In genomic region chr2:173080785-173081241, GRCm38 (mm10) we compare ENCODE assay signal across 8 mouse cellular contexts. TPM values are rescaled to one million over a fixed set of nuclear protein-coding genes. Genes with fewer than 3 reads are reported as not detected.
DNase-seq lines count a peak whose midpoint lies in the region; ATAC-seq and TF ChIP-seq lines count a peak whose summit lies in the region.

No protein-coding gene starts in this region.

- H3K9me3 ChIP-seq in G1E (replicated peaks) = no peaks in the 10 kb centered on the region
- no peaks in the 10 kb centered on the region for H3K9me3 ChIP-seq in hindbrain, embryonic 11.5 days (ENCODE audit: control insufficient read depth, low read length)
- no peaks in the 10 kb centered on the region for H3K9me3 ChIP-seq in lung, embryonic 16.5 days (ENCODE audit: control insufficient read depth, low read length)

- peaks cover 10% of the 10 kb centered on the region for H3K27me3 ChIP-seq in G1E (ENCODE audit: insufficient read depth, low read length)
- H3K27me3 ChIP-seq in hindbrain, embryonic 11.5 days (ENCODE audit: control insufficient read depth, insufficient read depth, low read length) = no peaks in the 10 kb centered on the region
- no peaks in the 10 kb centered on the region for H3K27me3 ChIP-seq in lung, embryonic 16.5 days (ENCODE audit: control insufficient read depth, insufficient read depth, low read depth, low read length)

- TF ChIP-seq CTCF in G1E (IDR thresholded peaks at IDR 0.05; ENCODE audit: low read depth, low read length) = peak; percentile 65

- no peaks in the 10 kb centered on the region for H3K36me3 ChIP-seq in G1E (replicated peaks)
- no peaks in the 10 kb centered on the region for H3K36me3 ChIP-seq in hindbrain, embryonic 11.5 days (ENCODE audit: control insufficient read depth, insufficient read depth, low read length)
- H3K36me3 ChIP-seq in lung, embryonic 16.5 days (ENCODE audit: control insufficient read depth, insufficient read depth, low read length) = no peaks in the 10 kb centered on the region

- no peak overlapping the region for H3K4me3 ChIP-seq in G1E (ENCODE audit: low read depth, low read length)
- H3K4me3 ChIP-seq in hindbrain, embryonic 11.5 days (ENCODE audit: low read depth, low read length) = no peak overlapping the region
- no peak overlapping the region for H3K4me3 ChIP-seq in lung, embryonic 16.5 days (ENCODE audit: low read length)

- WGBS in hindbrain, embryonic 11.5 days = 40% methylated on average over 10 of the region's 10 CpGs
- 29% methylated on average over 10 of the region's 10 CpGs for WGBS in lung, embryonic 16.5 days

- no peak overlapping the region for H3K9ac ChIP-seq in hindbrain, embryonic 11.5 days (ENCODE audit: low read depth, low read length)
- H3K9ac ChIP-seq in lung, embryonic 16.5 days (ENCODE audit: low read length) = no peak overlapping the region

- DNase-seq in G1E (ENCODE audit: low spot score) = peak; percentile 59
- peak; percentile 45 for DNase-seq in cerebellum, adult 8-10 months
- peak; percentile 87 for DNase-seq in hindbrain, embryonic 11.5 days (ENCODE audit: low spot score)
- DNase-seq in layer of hippocampus, adult 9-11 months = peak; percentile 52
- DNase-seq in ovary, adult 18-20 months (ENCODE audit: low spot score) = peak; percentile 38
- DNase-seq in thymus, postnatal 0 days (ENCODE audit: low spot score) = peak; percentile 75

- ATAC-seq in G1E (ENCODE audit: extremely low read depth, insufficient number of reproducible peaks, low FRiP score, poor library complexity, severe bottlenecking) = peak; percentile 51; the same call in 1 of the 2 replicates
- ATAC-seq in frontal cortex, adult (ENCODE audit: low TSS enrichment) = peak; percentile 91
- peak; percentile 64 for ATAC-seq in hindbrain, embryonic 11.5 days (ENCODE audit: low FRiP score)
- peak; percentile 59; the same call in 1 of the 2 replicates for ATAC-seq in lung, embryonic 16.5 days (ENCODE audit: low read depth)

- no peak overlapping the region for H3K4me2 ChIP-seq in hindbrain, embryonic 11.5 days (replicated peaks; ENCODE audit: low read depth, low read length)
- no peak overlapping the region for H3K4me2 ChIP-seq in lung, embryonic 16.5 days (ENCODE audit: low read depth, low read length)

- H3K27ac ChIP-seq in hindbrain, embryonic 11.5 days (ENCODE audit: low read depth, low read length) = no peak overlapping the region
- no peak overlapping the region for H3K27ac ChIP-seq in lung, embryonic 16.5 days (ENCODE audit: low read length)

- H3K4me1 ChIP-seq in G1E (ENCODE audit: insufficient read depth, low read depth, low read length) = peaks cover 22% of the 10 kb centered on the region
- H3K4me1 ChIP-seq in hindbrain, embryonic 11.5 days (replicated peaks; ENCODE audit: control insufficient read depth, insufficient read depth, low read length) = no peaks in the 10 kb centered on the region
- H3K4me1 ChIP-seq in lung, embryonic 16.5 days (replicated peaks; ENCODE audit: control insufficient read depth, insufficient read depth, low read length) = peaks cover 2% of the 10 kb centered on the region; the same call in 1 of the 2 replicates

RNA-seq across cellular contexts. Expression of gene Ctcfl, which starts 38.5 kb away (rescaled TPM):
- total RNA-seq in G1E (2014; fragmentation: Nextera tagmentation) = not detected in 2 replicates
- total RNA-seq in G1E (2017) = not detected in 2 replicates
- not detected in 2 replicates for polyA plus RNA-seq in G1E (2012)
- 0.06 TPM in 2 replicates for polyA plus RNA-seq in hindbrain, embryonic 11.5 days (2014; fragmentation: Nextera tagmentation; extraction: Ambion mirVana)
- polyA plus RNA-seq in lung, embryonic 16.5 days (2015; fragmentation: Nextera tagmentation; extraction: Ambion mirVana) = 0.10 and 0.16 TPM in 2 replicates
- polyA plus RNA-seq in thymus, postnatal 0 days (2015; fragmentation: Nextera tagmentation; extraction: Ambion mirVana) = 0.21 and 0.26 TPM in 2 replicates
